Mouse (Mus musculus): ENCODE measurements around the gene Bod1. TPM values are rescaled to one million over a fixed set of nuclear protein-coding genes. Genes with fewer than 3 reads are reported as not detected.

Bod1 gene
- polyA plus RNA-seq, 1 experiment from 2014 or later: 62.1 TPM

- Histone ChIP-seq H3K4me3 (ENCODE audit: low read depth, low read length) (no peak overlapping the region), H3K4me1 (replicated peaks; ENCODE audit: control insufficient read depth, insufficient read depth) (no peaks in the 10 kb centered on the region), H3K9me3 (ENCODE audit: control insufficient read depth, low read length) (no peaks in the 10 kb centered on the region), H3K9ac (ENCODE audit: low read length) (no peak overlapping the region), H3K36me3 (ENCODE audit: control insufficient read depth, insufficient read depth, low read length) (no peaks in the 10 kb centered on the region), H3K27ac (replicated peaks) (no peak overlapping the region), H3K4me2 (replicated peaks; ENCODE audit: low read depth) (no peak overlapping the region), H3K27me3 (ENCODE audit: control insufficient read depth, insufficient read depth, low read length) (no peaks in the 10 kb centered on the region)
- 88% methylated on average over 3 of the region's 3 CpGs for WGBS
- ATAC-seq (ENCODE audit: low FRiP score, low TSS enrichment): no peak
- TF ChIP-seq CTCF (IDR thresholded peaks at IDR 0.05; ENCODE audit: low read depth) (no peak), EP300 (optimal IDR thresholded peaks at IDR 0.05) (no peak)
- no peak for DNase-seq (ENCODE audit: low spot score)
Measured at GRCm38 (mm10) chr11:31676661-31677252, 5.1 kb upstream of the Bod1 start.

GRCm38 (mm10) chr11:31675430-31675829 is 3.7 kb upstream of the Bod1 start:
- Histone ChIP-seq H3K9ac (ENCODE audit: low read length) (no peak overlapping the region), H3K36me3 (ENCODE audit: control insufficient read depth, insufficient read depth, low read length) (no peaks in the 10 kb centered on the region), H3K4me2 (replicated peaks; ENCODE audit: low read depth) (no peak overlapping the region), H3K9me3 (ENCODE audit: control insufficient read depth, low read length) (no peaks in the 10 kb centered on the region), H3K27me3 (ENCODE audit: control insufficient read depth, insufficient read depth, low read length) (no peaks in the 10 kb centered on the region), H3K4me3 (ENCODE audit: low read depth, low read length) (no peak overlapping the region), H3K4me1 (replicated peaks; ENCODE audit: control insufficient read depth, insufficient read depth) (no peaks in the 10 kb centered on the region), H3K27ac (replicated peaks) (no peak overlapping the region)
- ATAC-seq (ENCODE audit: low FRiP score, low TSS enrichment): no peak
- 51% methylated on average over 2 of the region's 2 CpGs for WGBS
- TF ChIP-seq CTCF (IDR thresholded peaks at IDR 0.05; ENCODE audit: low read depth) (peak; percentile 85), EP300 (optimal IDR thresholded peaks at IDR 0.05) (no peak)
- DNase-seq (ENCODE audit: low spot score): peak; percentile 57

- no peak for DNase-seq (ENCODE audit: low spot score)
- peak overlapping the region; percentile 94 for H3K4me3 ChIP-seq (ENCODE audit: low read depth, low read length)
- H3K9ac ChIP-seq (ENCODE audit: low read length): peak overlapping the region; percentile 97
- H3K4me1 ChIP-seq (replicated peaks; ENCODE audit: control insufficient read depth, insufficient read depth): no peaks in the 10 kb centered on the region
- WGBS: 8% methylated on average over 9 of the region's 9 CpGs
- no peak overlapping the region for H3K27ac ChIP-seq (replicated peaks)
- ATAC-seq (ENCODE audit: low FRiP score, low TSS enrichment): no peak
- TF ChIP-seq EP300 (optimal IDR thresholded peaks at IDR 0.05): no peak
- no peak for TF ChIP-seq CTCF (IDR thresholded peaks at IDR 0.05; ENCODE audit: low read depth)
- peak overlapping the region; percentile 65 for H3K4me2 ChIP-seq (replicated peaks; ENCODE audit: low read depth)
- peaks cover 6% of the 10 kb centered on the region for H3K36me3 ChIP-seq (ENCODE audit: control insufficient read depth, insufficient read depth, low read length)
- H3K27me3 ChIP-seq (ENCODE audit: control insufficient read depth, insufficient read depth, low read length): no peaks in the 10 kb centered on the region
- no peaks in the 10 kb centered on the region for H3K9me3 ChIP-seq (ENCODE audit: control insufficient read depth, low read length)
Measured at GRCm38 (mm10) chr11:31672170-31672563, 482 bp upstream of the Bod1 start.

DNA sequence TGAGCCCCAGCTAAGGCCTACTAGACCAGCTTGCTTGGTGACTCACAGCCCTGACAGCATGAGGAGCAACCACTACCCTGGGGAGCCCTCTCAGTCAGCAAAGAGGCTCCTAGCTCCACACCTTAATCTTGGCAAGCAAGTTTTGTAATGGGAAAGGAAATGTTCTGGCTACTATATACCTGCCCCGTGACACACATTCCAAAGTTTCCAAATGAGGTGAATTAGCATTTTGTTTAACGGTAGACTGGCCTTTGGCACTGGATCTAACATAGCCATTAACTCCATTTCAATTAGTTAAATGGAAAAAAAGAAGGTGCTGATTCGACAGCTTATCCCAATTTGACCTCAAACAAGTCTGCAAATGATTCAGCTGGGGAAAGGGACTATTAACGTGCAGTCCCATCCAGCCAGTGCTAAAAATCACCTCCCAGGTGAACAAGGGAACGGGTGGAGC is 1.2 kb downstream of the Bod1 start:
- no peaks in the 10 kb centered on the region for H3K9me3 ChIP-seq (ENCODE audit: control insufficient read depth, low read length)
- H3K9ac ChIP-seq (ENCODE audit: low read length): no peak overlapping the region
- no peaks in the 10 kb centered on the region for H3K4me1 ChIP-seq (replicated peaks; ENCODE audit: control insufficient read depth, insufficient read depth)
- no peak for TF ChIP-seq EP300 (optimal IDR thresholded peaks at IDR 0.05)
- TF ChIP-seq CTCF (IDR thresholded peaks at IDR 0.05; ENCODE audit: low read depth): no peak
- peaks cover 15% of the 10 kb centered on the region for H3K36me3 ChIP-seq (ENCODE audit: control insufficient read depth, insufficient read depth, low read length)
- 52% methylated on average over 5 of the region's 5 CpGs for WGBS
- DNase-seq (ENCODE audit: low spot score): no peak
- peak overlapping the region; percentile 56 for H3K27ac ChIP-seq (replicated peaks)
- no peaks in the 10 kb centered on the region for H3K27me3 ChIP-seq (ENCODE audit: control insufficient read depth, insufficient read depth, low read length)
- H3K4me2 ChIP-seq (replicated peaks; ENCODE audit: low read depth): peak overlapping the region; percentile 74
- ATAC-seq (ENCODE audit: low FRiP score, low TSS enrichment): peak; percentile 43
- H3K4me3 ChIP-seq (ENCODE audit: low read depth, low read length): peak overlapping the region; percentile 12; the same call in 1 of the 2 replicates

DNA sequence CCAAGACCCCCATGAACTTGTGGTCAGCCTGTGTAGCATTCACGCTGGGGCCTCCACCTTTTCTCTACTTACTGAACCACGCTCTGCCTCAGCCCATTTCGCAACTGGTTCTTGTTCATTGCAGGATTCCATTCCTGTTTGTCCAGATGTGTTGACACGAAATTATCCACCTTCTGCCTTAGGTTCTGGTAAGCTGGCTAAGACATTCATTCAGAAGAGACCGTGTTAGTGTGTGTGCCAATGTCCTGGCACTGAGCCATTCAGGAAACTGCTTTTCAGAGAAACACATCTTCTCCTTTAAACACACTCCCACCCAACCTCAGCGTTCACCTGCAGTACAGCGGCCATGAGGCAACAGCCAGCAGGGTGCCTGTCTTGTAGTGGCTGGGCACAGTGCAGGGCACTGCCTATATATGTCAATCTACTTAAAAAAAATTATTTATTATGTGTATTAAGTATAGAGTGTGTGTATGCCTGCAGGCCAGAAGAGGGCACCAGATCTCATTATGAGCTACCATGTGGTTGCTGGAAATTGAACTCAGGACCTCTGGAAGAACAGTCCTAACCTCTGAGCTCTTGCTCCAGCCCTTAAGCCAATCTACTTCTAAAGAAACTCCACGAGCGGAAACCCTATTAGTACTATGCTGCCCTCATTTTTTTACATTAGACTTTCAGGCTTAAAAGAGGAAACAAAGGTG is 2.4 kb downstream of the Bod1 start:
- Histone ChIP-seq H3K4me3 (ENCODE audit: low read depth, low read length) (no peak overlapping the region), H3K4me2 (replicated peaks; ENCODE audit: low read depth) (no peak overlapping the region), H3K27me3 (ENCODE audit: control insufficient read depth, insufficient read depth, low read length) (no peaks in the 10 kb centered on the region), H3K27ac (replicated peaks) (peak overlapping the region; percentile 45), H3K9ac (ENCODE audit: low read length) (no peak overlapping the region), H3K4me1 (replicated peaks; ENCODE audit: control insufficient read depth, insufficient read depth) (no peaks in the 10 kb centered on the region), H3K9me3 (ENCODE audit: control insufficient read depth, low read length) (no peaks in the 10 kb centered on the region), H3K36me3 (ENCODE audit: control insufficient read depth, insufficient read depth, low read length) (peaks cover 20% of the 10 kb centered on the region)
- TF ChIP-seq CTCF (IDR thresholded peaks at IDR 0.05; ENCODE audit: low read depth) (peak; percentile 39), EP300 (optimal IDR thresholded peaks at IDR 0.05) (no peak)
- ATAC-seq (ENCODE audit: low FRiP score, low TSS enrichment) (no peak), DNase-seq (ENCODE audit: low spot score) (no peak)
- 85% methylated on average over 9 of the region's 9 CpGs for WGBS

DNA sequence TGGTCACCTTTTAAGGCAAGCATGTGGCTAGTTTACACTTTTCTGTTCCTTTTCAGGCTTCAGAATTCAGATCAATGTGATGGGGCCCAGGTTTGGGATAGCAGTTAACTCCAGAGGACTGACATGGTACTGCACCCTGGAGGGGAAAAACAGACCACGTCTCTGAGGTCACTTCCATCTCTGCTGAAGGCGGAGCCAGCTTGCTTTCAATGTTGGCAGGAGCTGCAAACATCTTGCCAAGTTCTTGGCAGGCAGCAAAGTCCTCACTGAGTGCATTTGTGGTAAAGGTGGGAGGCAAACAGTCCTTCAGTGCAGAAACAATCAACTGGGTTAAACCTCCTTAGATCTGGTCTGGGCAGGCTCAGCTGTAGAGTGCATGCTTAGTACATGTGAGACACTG is 7.5 kb downstream of the Bod1 start:
- peaks cover 25% of the 10 kb centered on the region for H3K36me3 ChIP-seq (ENCODE audit: control insufficient read depth, insufficient read depth, low read length)
- DNase-seq (ENCODE audit: low spot score): no peak

More for the DNA sequence above, 7.5 kb downstream of the Bod1 start:
- 66% methylated on average over 2 of the region's 2 CpGs for WGBS
- Histone ChIP-seq H3K4me3 (ENCODE audit: low read depth, low read length) (no peak overlapping the region), H3K27ac (replicated peaks) (no peak overlapping the region), H3K9ac (ENCODE audit: low read length) (no peak overlapping the region), H3K27me3 (ENCODE audit: control insufficient read depth, insufficient read depth, low read length) (no peaks in the 10 kb centered on the region), H3K4me1 (replicated peaks; ENCODE audit: control insufficient read depth, insufficient read depth) (no peaks in the 10 kb centered on the region), H3K4me2 (replicated peaks; ENCODE audit: low read depth) (no peak overlapping the region), H3K9me3 (ENCODE audit: control insufficient read depth, low read length) (no peaks in the 10 kb centered on the region)
- ATAC-seq (ENCODE audit: low FRiP score, low TSS enrichment): 0 out of 2 replicates have a peak, but pooled peaks have one; percentile 49
- TF ChIP-seq EP300 (optimal IDR thresholded peaks at IDR 0.05) (no peak), CTCF (IDR thresholded peaks at IDR 0.05; ENCODE audit: low read depth) (peak; percentile 34; the same call in 1 of the 2 replicates)
